Mouse (Mus musculus) MEL-GATA-1-ER (cell line): ENCODE data around the gene Nr1d2.
"Not testable (repeated sequence)": the region's sequence is repeated elsewhere in the genome, so short reads cannot be mapped to it uniquely, and the experiment has no call there.

Experiments
- DNase-seq: peaks from one replicate; pipeline ENCODE4 v3.0.0-alpha.2; 2012; ENCODE audit warnings: low read depth; ENCODE audit errors: extremely low read depth

Gene Nr1d2

GRCm38 (mm10) chr14:18233076-18233475, 5.9 kb downstream of the Nr1d2 start:
- DNase-seq, result no peak

- not testable (repeated sequence) for DNase-seq
Observed at GRCm38 (mm10) chr14:18231866-18232265, 7.1 kb downstream of the Nr1d2 start.

- not testable (repeated sequence) for DNase-seq
Observed at GRCm38 (mm10) chr14:18229751-18230150, 9.2 kb downstream of the Nr1d2 start.

GRCm38 (mm10) chr14:18226181-18226580, 12.7 kb downstream of the Nr1d2 start:
- not testable (repeated sequence) for DNase-seq

- DNase-seq, result not testable (repeated sequence)
Observed at GRCm38 (mm10) chr14:18225431-18225830, 13.5 kb downstream of the Nr1d2 start.

DNA sequence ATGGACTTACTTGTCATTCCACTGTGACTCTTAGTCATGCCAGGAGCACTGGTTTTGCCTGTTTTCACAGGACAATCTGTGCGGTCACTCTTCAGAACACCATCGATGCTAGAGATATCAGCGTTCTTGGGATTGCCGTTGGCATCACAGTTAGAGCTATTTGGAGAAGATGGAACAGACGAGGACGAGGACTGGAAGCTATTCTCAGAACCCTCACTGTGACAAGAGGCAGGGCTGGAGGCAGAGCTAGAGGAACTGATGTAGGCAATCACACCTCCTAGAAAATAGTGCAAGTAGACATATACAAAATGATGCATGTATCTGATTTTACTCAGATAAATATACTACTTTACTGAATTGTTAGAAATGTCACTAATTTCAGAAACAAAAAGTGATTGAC, 16.9 kb downstream of the Nr1d2 start:
- DNase-seq, result no peak

DNA sequence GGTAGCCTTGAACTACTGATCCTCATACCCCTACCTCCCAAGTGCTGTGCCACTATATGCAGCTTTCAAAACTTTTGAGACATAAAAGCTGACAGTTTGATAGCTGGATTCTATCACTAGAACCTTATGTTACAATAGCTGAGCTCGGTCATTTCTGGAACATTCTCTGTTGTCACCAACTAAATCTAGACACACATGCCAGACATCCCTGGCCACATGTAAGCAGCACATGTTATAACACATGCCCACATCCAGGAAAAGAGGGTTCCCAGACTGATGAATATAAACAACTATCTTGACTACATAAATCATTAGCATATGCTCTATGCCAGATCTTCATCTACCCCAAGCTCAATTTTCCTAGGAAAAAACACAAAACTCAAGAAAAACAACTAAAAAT, 21.8 kb downstream of the Nr1d2 start:
- no peak for DNase-seq

DNA sequence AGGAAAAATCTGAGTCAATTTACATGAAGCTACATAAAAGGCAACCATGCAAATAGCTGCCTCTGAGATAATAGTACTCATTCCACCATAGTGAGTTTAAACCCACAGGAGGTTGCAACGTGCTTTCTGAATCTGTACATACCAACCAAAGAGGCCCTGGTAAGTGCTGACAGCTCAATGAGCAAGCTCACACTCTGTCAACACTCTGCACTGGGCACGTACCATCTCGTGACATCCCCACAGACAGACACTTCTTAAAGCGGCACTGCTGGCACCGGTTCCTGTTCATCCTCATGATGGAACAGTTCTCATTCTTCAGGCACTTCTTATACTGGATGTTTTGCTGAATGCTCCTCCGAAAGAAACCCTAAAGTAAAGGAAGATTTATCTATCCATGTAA, 22.5 kb downstream of the Nr1d2 start:
- DNase-seq, result no peak

DNA sequence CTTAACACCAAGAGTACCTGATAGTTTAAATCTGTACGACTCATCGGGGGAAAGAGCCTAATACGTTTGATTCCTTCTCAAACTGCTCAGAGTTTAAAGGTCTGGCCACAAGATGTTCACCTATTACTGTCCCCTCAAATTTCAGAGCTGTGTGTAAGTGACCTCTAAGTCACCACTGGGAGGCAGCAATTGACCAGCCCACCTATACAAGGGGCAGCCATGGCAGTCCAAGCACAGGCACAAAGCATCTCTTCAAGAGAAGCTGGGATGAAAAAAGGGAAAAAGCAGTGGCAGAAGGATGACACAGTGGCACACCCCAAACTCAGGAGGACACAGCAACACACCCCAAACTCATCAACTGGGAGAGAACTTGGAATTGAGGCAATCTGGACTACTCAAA, 28.1 kb downstream of the Nr1d2 start:
- no peak for DNase-seq

- DNase-seq, result not testable (repeated sequence)
Observed at GRCm38 (mm10) chr14:18204315-18204714, 34.6 kb downstream of the Nr1d2 start.

DNA sequence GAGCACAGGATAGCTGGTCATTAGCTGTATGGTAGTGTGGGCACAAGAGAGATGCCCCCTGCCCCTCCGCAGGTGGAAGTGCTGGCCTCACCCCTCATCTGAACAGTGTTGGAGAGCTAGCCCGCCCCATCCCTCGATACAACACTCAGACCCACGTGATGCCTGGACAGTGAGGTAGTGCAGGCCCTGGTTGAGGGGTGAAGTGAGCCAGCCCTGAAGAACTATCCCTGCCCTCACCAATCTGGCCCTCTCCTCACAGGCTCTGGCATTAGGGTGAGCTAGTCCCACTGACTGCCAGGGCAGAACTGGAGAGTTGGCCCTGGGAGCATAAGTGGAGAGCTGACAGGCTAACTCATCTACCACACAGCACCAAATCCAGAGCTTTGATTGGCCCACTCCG, 37.5 kb downstream of the Nr1d2 start:
- no peak for DNase-seq

DNA sequence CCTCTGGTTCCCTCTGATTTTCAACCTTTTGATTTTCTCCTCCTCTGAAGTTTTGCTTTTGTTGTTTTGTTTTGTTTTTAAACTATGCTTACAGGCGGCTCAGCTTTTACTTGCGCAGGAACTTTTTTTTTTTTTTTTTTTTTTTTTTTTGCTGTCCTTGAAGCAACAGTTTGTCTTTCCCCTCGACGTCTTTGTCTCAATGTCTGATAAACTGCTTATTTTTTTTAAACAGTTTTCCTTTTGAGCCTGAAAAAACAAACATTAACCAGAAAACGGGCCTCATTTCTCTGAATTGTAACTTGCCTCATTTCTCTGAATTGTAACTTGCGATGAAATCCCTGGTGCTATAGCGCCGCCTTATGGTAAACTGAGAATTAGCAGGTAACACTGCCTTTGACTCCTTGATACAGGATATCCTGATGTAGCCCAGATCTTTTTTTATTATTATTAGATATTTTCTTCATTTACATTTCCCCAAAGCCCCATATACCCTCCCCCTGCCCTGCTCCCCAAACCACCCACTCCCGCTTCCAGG, 52.0 kb downstream of the Nr1d2 start:
- DNase-seq, result peak; percentile 29

- not testable (repeated sequence) for DNase-seq
Observed at GRCm38 (mm10) chr14:18177531-18177930, 61.4 kb downstream of the Nr1d2 start.

- DNase-seq, result no peak
Observed at GRCm38 (mm10) chr14:18167597-18167996, 71.3 kb downstream of the Nr1d2 start.

DNA sequence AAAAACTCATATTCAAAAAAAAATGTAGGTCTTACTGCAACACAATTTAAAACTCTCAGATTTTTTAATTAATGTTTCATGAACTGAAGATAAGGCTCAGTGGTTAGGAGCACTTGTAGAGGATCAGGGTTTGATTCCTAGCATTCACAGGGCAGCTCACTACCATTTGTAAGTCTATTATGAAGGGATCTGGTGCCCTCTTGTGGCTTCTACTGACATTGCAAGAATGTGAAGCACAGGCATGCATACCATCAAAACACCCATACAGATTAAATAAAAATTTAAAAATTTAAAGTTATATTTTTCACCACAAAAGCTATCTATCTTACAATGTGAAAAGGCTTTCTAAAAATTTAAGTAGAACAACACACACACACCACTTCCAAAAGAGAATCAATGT, 71.9 kb downstream of the Nr1d2 start:
- no peak for DNase-seq
